Mouse (Mus musculus): ENCODE data around the gene Wwox. TPM values are rescaled to one million over a fixed set of nuclear protein-coding genes. Genes with fewer than 3 reads are reported as not detected.

The Wwox gene
- polyA plus RNA-seq, 1 experiment, result 11.3 TPM

DNA sequence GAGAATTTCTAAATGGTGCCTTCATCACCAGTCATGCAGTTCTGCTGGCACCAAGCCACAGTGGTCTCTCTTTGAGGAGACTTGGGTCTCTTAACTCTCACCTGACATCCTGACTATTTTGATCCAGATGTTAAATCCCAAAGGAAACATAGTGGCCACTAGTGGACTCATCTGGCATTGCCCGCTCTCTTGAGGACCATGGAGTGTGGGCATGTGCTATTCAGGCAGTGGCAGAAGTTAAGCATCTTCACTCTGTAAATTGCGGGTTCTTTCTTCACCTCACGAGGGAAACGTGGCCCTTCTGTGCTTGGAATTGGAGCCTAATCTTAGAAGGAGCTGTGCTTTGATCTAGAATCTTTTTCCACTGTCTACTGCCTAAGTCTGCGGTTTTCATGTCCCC lies 956.4 kb downstream of the Wwox start:
- Histone ChIP-seq H3K4me1 (ENCODE audit: control insufficient read depth, insufficient read depth, low read length) (no peaks in the 10 kb centered on the region), H3K9ac (ENCODE audit: low read depth, poor library complexity, severe bottlenecking) (no peak overlapping the region), H3K36me3 (ENCODE audit: control insufficient read depth, insufficient read depth, low read length, poor library complexity, severe bottlenecking) (no peaks in the 10 kb centered on the region), H3K4me3 (ENCODE audit: low read depth, low read length) (no peak overlapping the region), H3K27ac (ENCODE audit: insufficient read depth, low read length) (no peak overlapping the region), H3K27me3 (ENCODE audit: control insufficient read depth, insufficient read depth, low read length, poor library complexity, severe bottlenecking) (no peaks in the 10 kb centered on the region), H3K9me3 (replicated peaks; ENCODE audit: control insufficient read depth, insufficient read depth, low read length, poor library complexity, severe bottlenecking) (no peaks in the 10 kb centered on the region)
- TF ChIP-seq CTCF (IDR thresholded peaks at IDR 0.05; ENCODE audit: low read depth, low read length), result no peak
- TF ChIP-seq POLR2A (IDR thresholded peaks at IDR 0.05; ENCODE audit: insufficient read depth, low read length), result no peak
- no peak for TF ChIP-seq EP300 (IDR thresholded peaks at IDR 0.05; ENCODE audit: insufficient read depth, low read depth, low read length)

DNA sequence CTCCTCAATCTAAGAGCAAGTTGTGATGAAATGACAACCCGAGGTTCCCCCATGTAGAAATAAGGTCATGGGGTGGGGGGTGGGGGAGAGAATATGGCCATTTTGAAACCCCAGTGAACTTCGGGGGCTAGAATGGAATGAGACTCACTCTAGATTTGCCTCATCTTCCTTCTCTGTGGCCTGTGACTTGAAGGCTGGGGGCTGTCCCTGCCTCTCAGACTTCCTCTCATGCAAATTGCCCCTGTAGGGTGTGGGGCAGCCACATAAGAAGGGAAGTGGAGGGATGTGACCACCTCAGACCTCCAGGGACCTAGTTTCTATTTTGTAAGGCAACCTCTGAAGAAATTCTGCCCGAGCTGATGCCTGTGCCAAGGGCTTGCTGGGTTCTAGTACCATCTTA lies 958.5 kb downstream of the Wwox start:
- Histone ChIP-seq H3K36me3 (ENCODE audit: control insufficient read depth, insufficient read depth, low read length, poor library complexity, severe bottlenecking) (no peaks in the 10 kb centered on the region), H3K4me1 (ENCODE audit: control insufficient read depth, insufficient read depth, low read length) (no peaks in the 10 kb centered on the region), H3K27me3 (ENCODE audit: control insufficient read depth, insufficient read depth, low read length, poor library complexity, severe bottlenecking) (no peaks in the 10 kb centered on the region; the same call in 1 of the 2 replicates), H3K27ac (ENCODE audit: insufficient read depth, low read length) (no peak overlapping the region), H3K9ac (ENCODE audit: low read depth, poor library complexity, severe bottlenecking) (no peak overlapping the region), H3K9me3 (replicated peaks; ENCODE audit: control insufficient read depth, insufficient read depth, low read length, poor library complexity, severe bottlenecking) (no peaks in the 10 kb centered on the region), H3K4me3 (ENCODE audit: low read depth, low read length) (no peak overlapping the region)
- TF ChIP-seq POLR2A (IDR thresholded peaks at IDR 0.05; ENCODE audit: insufficient read depth, low read length), result no peak
- TF ChIP-seq EP300 (IDR thresholded peaks at IDR 0.05; ENCODE audit: insufficient read depth, low read depth, low read length), result no peak
- no peak for TF ChIP-seq CTCF (IDR thresholded peaks at IDR 0.05; ENCODE audit: low read depth, low read length)

DNA sequence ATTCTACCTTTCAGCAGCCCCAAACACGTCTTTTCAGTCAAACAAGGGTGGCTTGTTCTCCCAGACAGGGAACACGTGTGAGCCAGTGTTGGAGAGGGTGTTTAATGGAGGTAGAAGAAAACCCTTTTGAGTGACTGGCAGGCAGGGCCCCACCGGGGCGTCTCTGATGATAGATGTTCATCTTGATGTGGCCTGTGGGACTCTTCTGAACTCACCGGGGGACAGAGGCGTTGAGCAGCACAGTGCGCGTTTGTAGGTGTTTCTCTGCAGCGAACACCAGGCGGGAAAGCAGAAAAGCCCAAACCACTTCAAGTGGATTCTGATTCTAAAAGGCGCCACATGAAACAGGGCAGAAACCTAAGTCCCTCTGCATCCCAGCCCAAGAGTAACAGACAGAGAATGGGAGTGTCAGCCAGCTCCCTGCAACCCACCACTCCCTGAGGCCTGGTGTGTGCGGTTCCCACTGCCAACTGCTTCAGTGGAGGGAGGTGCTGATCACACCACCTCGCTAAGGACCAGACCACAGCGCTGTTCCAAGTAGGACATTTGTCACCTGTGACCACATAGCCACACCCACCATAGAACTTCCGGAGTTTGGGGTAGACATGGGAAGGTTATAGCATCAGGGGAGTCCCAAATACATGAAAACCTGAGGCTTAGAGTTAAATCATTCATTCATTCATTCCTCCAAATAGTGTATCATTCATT lies 960.7 kb downstream of the Wwox start:
- H3K9me3 ChIP-seq (replicated peaks; ENCODE audit: control insufficient read depth, insufficient read depth, low read length, poor library complexity, severe bottlenecking), result no peaks in the 10 kb centered on the region
- no peaks in the 10 kb centered on the region for H3K4me1 ChIP-seq (ENCODE audit: control insufficient read depth, insufficient read depth, low read length)
- H3K27me3 ChIP-seq (ENCODE audit: control insufficient read depth, insufficient read depth, low read length, poor library complexity, severe bottlenecking), result no peaks in the 10 kb centered on the region; the same call in 1 of the 2 replicates
- no peak overlapping the region for H3K27ac ChIP-seq (ENCODE audit: insufficient read depth, low read length)
- no peaks in the 10 kb centered on the region for H3K36me3 ChIP-seq (ENCODE audit: control insufficient read depth, insufficient read depth, low read length, poor library complexity, severe bottlenecking)
- no peak for TF ChIP-seq EP300 (IDR thresholded peaks at IDR 0.05; ENCODE audit: insufficient read depth, low read depth, low read length)
- no peak for TF ChIP-seq CTCF (IDR thresholded peaks at IDR 0.05; ENCODE audit: low read depth, low read length)
- no peak for TF ChIP-seq POLR2A (IDR thresholded peaks at IDR 0.05; ENCODE audit: insufficient read depth, low read length)
- no peak overlapping the region for H3K4me3 ChIP-seq (ENCODE audit: low read depth, low read length)
- H3K9ac ChIP-seq (ENCODE audit: low read depth, poor library complexity, severe bottlenecking), result no peak overlapping the region

Other genes with a start within 250 kb of the Wwox start
- 0.37 and 1.1 TPM in 2 replicates for gene Vat1l, start 234.0 kb upstream of the Wwox start, polyA plus RNA-seq (2011; ENCODE audit: insufficient read depth, insufficient read length, low read depth, missing spikeins)
- gene Clec3a, start 21.6 kb upstream of the Wwox start, polyA plus RNA-seq (2011; ENCODE audit: insufficient read depth, insufficient read length, low read depth, missing spikeins), result not detected in 2 replicates

All from ES-Bruce4 (cell line).